Mouse (Mus musculus) myocyte (in vitro differentiated cells): ENCODE results near the gene Naa38. TPM values are rescaled to one million over a fixed set of nuclear protein-coding genes. Genes with fewer than 3 reads are reported as not detected.
A peak's percentile ranks its signal among the peaks of the same experiment; 100 is the strongest.

Source experiments
- H3K27me3 ChIP-seq: one replicate; pipeline ENCODE4 v1.6.1; 2011; ENCODE audit not compliant: control insufficient read depth, insufficient read depth, insufficient read length
- H3K36me3 ChIP-seq: one replicate; pipeline ENCODE4 v1.6.1; 2011; ENCODE audit not compliant: control insufficient read depth, insufficient read depth
- H3K4me2 ChIP-seq: one replicate; pipeline ENCODE4 v1.6.1; 2011; ENCODE audit warnings: low read depth, control low read depth
- H3K4me3 ChIP-seq: one replicate; pipeline ENCODE4 v1.5.1; 2011; ENCODE audit warnings: mild to moderate bottlenecking, control low read depth, moderate library complexity
- H3K79me2 ChIP-seq: one replicate; pipeline ENCODE4 v1.6.1; 2011; ENCODE audit not compliant: control insufficient read depth, insufficient read depth
- H3ac ChIP-seq: one replicate; pipeline ENCODE4 v1.6.1; 2011; ENCODE audit not compliant: control insufficient read depth, insufficient read length
- CEBPB ChIP-seq: IDR thresholded peaks from 2 replicates; pipeline ENCODE4 v1.6.1; 2011; ENCODE audit warnings: mild to moderate bottlenecking, moderate library complexity; ENCODE audit not compliant: poor library complexity, insufficient read depth, severe bottlenecking
- E2F4 ChIP-seq: IDR thresholded peaks from one replicate; pipeline ENCODE4 v1.6.1; 2011; ENCODE audit warnings: mild to moderate bottlenecking, control low read depth, moderate library complexity; ENCODE audit not compliant: insufficient read depth
- MAX ChIP-seq: IDR thresholded peaks from one replicate; pipeline ENCODE4 v1.6.1; 2011; ENCODE audit warnings: low read depth, mild to moderate bottlenecking, control low read depth
- MYOD1 ChIP-seq, 3 experiments: IDR thresholded peaks; one replicate each; pipeline ENCODE4 v1.6.1; 2011; ENCODE audit warnings: control low read depth in 2 of 3, low read depth in 2 of 3, mild to moderate bottlenecking in 2 of 3, moderate library complexity in 1 of 3; ENCODE audit not compliant: insufficient read length in 2 of 3, control insufficient read depth in 1 of 3
- MYOG ChIP-seq, 3 experiments: IDR thresholded peaks; one replicate each; pipeline ENCODE4 v1.6.1; 2011; ENCODE audit warnings: control low read depth in 2 of 3, low read depth in 2 of 3, mild to moderate bottlenecking in 2 of 3; ENCODE audit not compliant: insufficient read length in 2 of 3, control insufficient read depth in 1 of 3, insufficient read depth in 1 of 3
- POLR2A ChIP-seq: IDR thresholded peaks from one replicate; pipeline ENCODE4 v1.6.1; 2011; ENCODE audit warnings: low read depth, mild to moderate bottlenecking, control low read depth, moderate library complexity; ENCODE audit not compliant: insufficient read length
- POLR2AphosphoS2 ChIP-seq: IDR thresholded peaks from one replicate; pipeline ENCODE4 v1.6.1; 2011; ENCODE audit warnings: low read depth, control low read depth; ENCODE audit not compliant: insufficient read length
- REST ChIP-seq: IDR thresholded peaks from one replicate; pipeline ENCODE4 v1.6.1; 2011; ENCODE audit warnings: mild to moderate bottlenecking, control low read depth, moderate library complexity; ENCODE audit not compliant: insufficient read depth, insufficient read length
- SRF ChIP-seq: IDR thresholded peaks from one replicate; pipeline ENCODE4 v1.6.1; 2011; ENCODE audit warnings: low read depth; ENCODE audit not compliant: control insufficient read depth, insufficient read length
- TCF12 ChIP-seq: IDR thresholded peaks from one replicate; pipeline ENCODE4 v1.6.1; 2011; ENCODE audit warnings: mild to moderate bottlenecking, control low read depth; ENCODE audit not compliant: poor library complexity, insufficient read depth, severe bottlenecking
- TCF3 ChIP-seq: IDR thresholded peaks from one replicate; pipeline ENCODE4 v1.6.1; 2011; ENCODE audit warnings: low read depth, control low read depth; ENCODE audit not compliant: insufficient read length
- USF1 ChIP-seq: IDR thresholded peaks from one replicate; pipeline ENCODE4 v1.6.1; 2011; ENCODE audit warnings: low read depth, mild to moderate bottlenecking, control low read depth, moderate library complexity
- polyA plus RNA-seq: library from polyadenylated mRNA; unstranded; fragments of >200 nt; fragmentation: generic; extraction: Trizol; gene quantifications from one replicate; pipeline ENCODE4 v1.2.1, GENCODE M21; 2012; ENCODE audit warnings: missing spikeins

Gene Naa38
- polyA plus RNA-seq, 1 experiment: 126 TPM

DNA sequence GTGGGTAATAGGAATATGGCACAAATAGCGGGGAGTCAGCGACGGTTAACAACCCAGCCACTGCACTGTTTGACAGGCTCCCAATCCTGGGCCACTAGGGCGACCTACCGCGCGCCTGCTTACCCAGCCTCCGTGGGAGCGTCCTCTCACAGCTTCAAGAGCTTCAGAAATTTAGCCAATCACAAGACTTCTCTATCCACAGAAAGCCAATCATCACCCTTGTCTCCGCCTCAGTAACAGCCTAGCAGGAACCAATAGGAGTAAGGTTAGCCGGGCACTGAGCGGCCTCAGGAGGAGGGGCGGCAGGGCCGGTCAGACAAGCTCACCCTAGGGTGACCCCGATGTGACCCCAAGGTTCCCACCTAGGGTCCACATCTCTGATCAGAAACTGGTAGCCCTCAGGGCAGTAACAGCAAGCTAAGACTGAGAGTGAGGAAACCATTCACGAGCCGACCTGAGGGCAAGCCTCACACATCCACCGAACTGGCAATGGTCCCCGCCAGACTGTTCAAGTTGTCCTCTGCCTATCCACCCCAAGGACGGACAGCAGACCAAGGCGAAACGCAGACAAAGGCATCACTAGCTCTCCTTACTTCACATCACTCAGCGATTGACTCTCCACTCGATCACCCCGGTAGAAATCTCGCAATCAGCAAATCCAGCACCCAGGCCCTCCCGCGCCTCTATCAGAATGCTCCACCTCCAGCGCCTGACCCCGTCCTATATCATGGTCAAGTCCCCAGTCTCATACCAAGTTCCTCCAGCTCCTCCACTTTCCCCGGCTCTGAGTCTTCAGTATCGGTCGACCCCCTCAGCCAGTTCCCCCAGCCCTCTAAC lies 13.5 kb downstream of the Naa38 start:
- peak overlapping the region; percentile 100 for H3K4me3 ChIP-seq
- peak overlapping the region; percentile 69 for H3ac ChIP-seq
- TF ChIP-seq E2F4 (no peak), POLR2A (peak; percentile 54), TCF3 (no peak), POLR2AphosphoS2 (peak; percentile 80)
- peaks cover 61% of the 10 kb centered on the region for H3K79me2 ChIP-seq
- peak overlapping the region; percentile 96 for H3K4me2 ChIP-seq
- no peaks in the 10 kb centered on the region for H3K27me3 ChIP-seq
- peaks cover 34% of the 10 kb centered on the region for H3K36me3 ChIP-seq

DNA sequence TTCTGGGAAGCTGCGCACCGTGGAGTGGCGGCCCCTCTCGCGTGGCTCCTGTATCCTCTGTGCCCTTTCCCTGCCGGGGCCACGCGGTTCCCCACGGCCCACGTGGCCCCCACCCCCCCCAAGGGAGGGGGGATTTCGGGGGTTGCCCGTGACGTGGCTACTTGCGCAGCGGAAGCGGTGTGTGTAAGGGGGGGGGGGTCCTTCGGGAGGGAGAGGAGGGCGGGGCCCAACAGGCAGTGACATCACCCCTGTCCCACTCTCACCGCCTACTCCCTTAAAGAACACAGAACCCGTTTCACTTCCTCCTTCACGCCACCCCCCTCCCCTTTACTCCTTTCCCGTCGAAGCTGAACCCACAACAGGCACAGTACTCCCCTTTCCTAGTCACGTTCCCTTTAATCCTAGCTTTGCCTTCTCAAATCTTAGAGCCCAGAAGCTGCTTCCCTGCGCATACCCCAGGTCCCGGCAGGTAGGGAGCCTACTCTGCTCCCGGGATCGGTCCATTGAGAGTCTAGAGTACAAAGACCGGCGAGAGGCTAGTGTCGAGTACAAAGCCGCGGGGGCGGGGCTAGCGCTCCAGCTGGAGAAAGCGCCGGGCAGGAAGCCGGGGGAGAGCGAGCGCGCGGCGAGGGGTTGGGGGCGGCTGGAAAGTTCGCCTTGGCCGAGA lies 14.2 kb downstream of the Naa38 start:
- Histone ChIP-seq H3K4me2 (peak overlapping the region; percentile 96), H3K79me2 (peaks cover 68% of the 10 kb centered on the region), H3K4me3 (peak overlapping the region; percentile 100), H3K27me3 (no peaks in the 10 kb centered on the region), H3ac (peak overlapping the region; percentile 69), H3K36me3 (peaks cover 30% of the 10 kb centered on the region)
- peak; percentile 42 for TF ChIP-seq POLR2A
- TF ChIP-seq MYOD1 (IDR thresholded peaks at IDR 0.05; ENCODE audit: control insufficient read depth in 1 of 3, insufficient read length in 2 of 3, low read depth in 2 of 3): peak in 1 of 3 experiments; percentile 10
- no peak for TF ChIP-seq TCF12
- no peak for TF ChIP-seq USF1
- TF ChIP-seq E2F4: no peak
- TF ChIP-seq TCF3: no peak
- peak; percentile 76 for TF ChIP-seq POLR2AphosphoS2
- TF ChIP-seq MYOG (IDR thresholded peaks at IDR 0.05; ENCODE audit: control insufficient read depth in 1 of 3, insufficient read depth in 1 of 3, insufficient read length in 2 of 3, low read depth in 2 of 3): no peak
- no peak for TF ChIP-seq CEBPB
- no peak for TF ChIP-seq REST
- TF ChIP-seq MAX: no peak

DNA sequence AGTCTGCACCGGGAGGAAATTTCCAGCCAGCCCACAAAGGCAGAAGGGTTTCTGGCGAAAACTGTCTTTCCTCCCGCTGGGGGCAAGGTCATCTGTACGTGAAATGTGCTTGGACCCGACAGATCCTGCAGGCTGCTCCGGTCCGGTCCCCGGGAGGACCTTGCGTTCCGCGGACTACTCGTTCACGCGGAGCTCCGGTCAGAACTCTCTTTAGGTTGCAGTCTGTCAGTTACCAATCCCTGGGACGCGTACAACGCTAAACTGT lies 14.7 kb downstream of the Naa38 start:
- Histone ChIP-seq H3K27me3 (no peaks in the 10 kb centered on the region), H3K4me3 (peak overlapping the region; percentile 100), H3K79me2 (peaks cover 68% of the 10 kb centered on the region), H3ac (peak overlapping the region; percentile 69), H3K4me2 (peak overlapping the region; percentile 96), H3K36me3 (peaks cover 30% of the 10 kb centered on the region)
- no peak for TF ChIP-seq SRF
- TF ChIP-seq CEBPB: no peak
- TF ChIP-seq MYOG (IDR thresholded peaks at IDR 0.05; ENCODE audit: control insufficient read depth in 1 of 3, insufficient read depth in 1 of 3, insufficient read length in 2 of 3, low read depth in 2 of 3): no peak
- TF ChIP-seq TCF3: no peak
- TF ChIP-seq E2F4: no peak
- TF ChIP-seq USF1: no peak
- TF ChIP-seq MYOD1 (IDR thresholded peaks at IDR 0.05; ENCODE audit: control insufficient read depth in 1 of 3, insufficient read length in 2 of 3, low read depth in 2 of 3): no peak
- TF ChIP-seq POLR2AphosphoS2: peak; percentile 45
- TF ChIP-seq REST: no peak

DNA sequence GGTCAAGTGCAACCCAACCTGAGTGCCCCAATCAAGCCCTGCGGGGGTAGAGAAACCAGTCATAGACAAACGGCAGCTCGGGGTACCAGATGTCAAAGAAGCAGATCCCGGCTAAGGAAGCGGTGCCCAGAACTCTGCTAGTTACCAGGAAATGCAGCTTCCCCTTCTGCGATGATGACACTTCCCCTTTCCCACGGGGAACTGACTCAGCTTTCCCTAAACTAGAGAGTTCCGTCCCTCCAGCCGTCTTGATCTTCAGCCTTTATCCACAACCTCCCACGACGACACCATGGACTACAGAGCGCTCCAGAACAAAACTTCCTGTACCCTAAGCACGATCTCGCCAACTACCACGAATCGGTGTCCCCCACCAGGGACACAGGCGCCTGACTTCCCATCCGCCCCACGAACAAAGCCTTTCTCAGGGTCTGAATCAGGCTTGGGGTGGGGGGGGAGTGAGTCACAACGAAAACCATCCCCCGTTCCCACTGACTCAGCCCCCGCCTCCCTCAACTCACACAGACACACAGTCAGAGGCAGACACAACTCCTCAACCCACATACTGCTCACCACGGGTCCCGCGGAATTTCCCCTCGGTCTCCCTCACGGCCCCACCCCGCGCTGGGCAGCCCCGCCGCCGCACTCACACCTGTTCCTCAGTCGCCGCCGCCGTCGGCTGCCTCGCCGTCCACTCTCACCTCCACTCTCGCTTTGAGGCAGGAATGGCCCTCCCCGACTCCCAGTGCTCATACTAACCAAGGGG lies 15.2 kb downstream of the Naa38 start:
- H3K4me2 ChIP-seq: peak overlapping the region; percentile 96
- peak overlapping the region; percentile 100 for H3K4me3 ChIP-seq
- peaks cover 68% of the 10 kb centered on the region for H3K79me2 ChIP-seq
- TF ChIP-seq MYOD1 (IDR thresholded peaks at IDR 0.05; ENCODE audit: control insufficient read depth in 1 of 3, insufficient read length in 2 of 3, low read depth in 2 of 3) (peak in 2 of 3 experiments; percentile 87 to 97), USF1 (no peak), CEBPB (0 out of 2 replicates have a peak, but pooled peaks have one; percentile 3), POLR2A (peak; percentile 52), POLR2AphosphoS2 (peak; percentile 79), MYOG (IDR thresholded peaks at IDR 0.05; ENCODE audit: control insufficient read depth in 1 of 3, insufficient read depth in 1 of 3, insufficient read length in 2 of 3, low read depth in 2 of 3) (peak; percentile 18 to 92 (median 87))
- H3K36me3 ChIP-seq: peaks cover 30% of the 10 kb centered on the region
- H3K27me3 ChIP-seq: no peaks in the 10 kb centered on the region
- peak overlapping the region; percentile 69 for H3ac ChIP-seq
